Mouse (Mus musculus) lung, postnatal 10 days (tissue): ENCODE measurements around the gene Mrgprf.

Experiments
- DNase-seq: peaks from one replicate; pipeline ENCODE4 v3.0.0; 2021

The Mrgprf gene

DNA sequence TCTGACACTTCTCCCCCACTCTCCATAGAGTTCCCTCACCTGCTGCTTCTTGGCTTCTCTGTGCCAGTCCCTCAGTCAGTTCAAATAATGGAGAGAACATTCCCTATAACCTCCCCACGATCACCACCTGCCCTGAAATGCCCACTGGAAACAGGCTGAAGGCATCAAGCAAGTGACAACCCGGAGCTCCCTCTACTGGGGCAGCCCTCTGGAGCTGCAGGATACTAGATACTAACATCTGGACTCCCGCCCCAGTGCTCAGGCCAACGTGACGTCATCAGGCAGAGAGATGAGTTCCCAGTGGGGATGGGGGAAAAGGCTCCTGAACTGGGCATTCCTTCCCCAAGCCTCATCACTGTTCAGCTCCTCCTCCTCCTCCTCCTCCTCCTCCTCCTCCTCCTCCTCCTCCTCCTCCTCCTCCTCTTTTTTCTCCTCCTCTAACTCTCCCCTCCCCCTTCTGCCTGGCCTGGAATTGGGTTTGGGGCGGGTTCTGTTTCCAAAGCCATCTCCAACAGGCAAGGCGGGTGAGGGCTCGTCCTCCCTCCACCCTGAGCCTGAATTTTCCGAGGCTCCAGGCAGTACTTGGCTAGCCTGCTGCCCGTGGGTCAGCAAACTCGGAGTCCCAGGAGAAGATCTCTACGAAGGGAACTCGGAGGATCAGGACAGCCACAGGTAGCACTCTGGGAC lies at the start of gene Mrgprf:
Gene Mrgprf (plus strand): TSS at position 508 of the 687 bp plus-strand sequence.
- DNase-seq: peak; percentile 80

- DNase-seq: peak; percentile 90
Observed at GRCm38 (mm10) chr7:145252715-145253476, 47.7 kb upstream of the Mrgprf start.

- no peak for DNase-seq
Observed at GRCm38 (mm10) chr7:145253986-145254630, 46.5 kb upstream of the Mrgprf start.

- no peak for DNase-seq
Observed at GRCm38 (mm10) chr7:145256092-145256491, 44.5 kb upstream of the Mrgprf start.

GRCm38 (mm10) chr7:145264202-145264601 lies 36.4 kb upstream of the Mrgprf start:
- no peak for DNase-seq

DNA sequence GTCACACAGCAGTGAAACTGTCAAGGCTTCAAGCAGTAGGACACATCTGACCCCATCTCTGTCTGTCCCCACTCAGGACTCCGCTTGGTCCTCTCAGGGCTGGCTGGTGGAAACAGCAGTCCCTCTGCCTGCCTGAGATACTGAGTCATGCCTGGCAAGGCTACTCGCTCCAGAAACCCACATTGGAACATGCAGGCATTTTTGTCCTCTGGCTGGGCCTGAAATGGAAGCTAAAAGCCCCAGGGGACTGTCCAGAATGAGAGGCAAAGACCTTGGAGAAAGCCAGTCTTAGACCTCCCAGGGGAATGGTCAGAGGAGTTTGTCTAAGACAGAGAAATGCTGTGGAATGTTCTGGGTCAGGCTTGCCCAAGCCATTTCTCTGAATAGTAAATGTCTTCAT lies 34.6 kb upstream of the Mrgprf start:
- peak; percentile 37 for DNase-seq

- DNase-seq: no peak
Observed at GRCm38 (mm10) chr7:145268890-145269289, 31.7 kb upstream of the Mrgprf start.

GRCm38 (mm10) chr7:145270955-145271354 lies 29.7 kb upstream of the Mrgprf start:
- no peak for DNase-seq

- DNase-seq: no peak
Observed at GRCm38 (mm10) chr7:145275488-145275887, 25.1 kb upstream of the Mrgprf start.

DNA sequence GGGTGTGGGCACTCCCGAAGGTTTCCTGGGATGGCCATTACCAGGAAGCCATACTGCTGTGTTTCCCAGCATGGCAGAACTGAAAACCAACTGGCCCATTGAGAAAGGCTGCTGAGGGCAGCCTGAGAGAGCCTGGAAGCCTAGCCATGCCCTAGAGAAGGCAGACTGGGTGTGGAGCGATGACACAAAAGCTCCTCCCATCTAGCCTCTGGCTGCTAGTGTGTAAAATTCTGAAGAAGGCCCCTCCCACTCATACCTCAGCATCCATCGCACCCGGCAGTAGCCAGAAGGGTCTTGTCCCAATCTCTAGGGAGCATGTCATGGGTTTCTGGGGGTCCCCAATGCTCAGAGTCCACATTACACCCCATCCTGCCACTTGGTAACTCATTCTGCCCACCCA lies 19.2 kb upstream of the Mrgprf start:
- no peak for DNase-seq

DNA sequence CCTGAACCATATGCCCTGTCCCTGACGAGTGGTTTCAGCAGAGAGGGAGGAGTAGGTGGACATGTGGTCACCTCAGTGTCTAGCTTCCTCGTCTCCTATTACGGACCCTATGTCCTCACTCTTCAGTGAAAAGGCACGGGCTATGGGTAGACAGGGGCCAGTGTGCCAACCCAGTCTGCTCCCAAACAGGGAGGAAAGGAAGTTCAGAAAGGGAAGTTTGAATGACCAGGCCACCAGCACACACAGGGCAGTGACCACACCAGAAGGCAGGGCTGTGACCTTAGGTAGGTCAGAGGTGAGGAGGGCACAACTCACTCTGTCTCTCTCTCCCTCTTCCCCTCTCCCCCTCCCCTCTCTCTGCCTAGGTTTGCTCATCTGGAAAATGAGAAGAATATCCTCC lies 17.6 kb upstream of the Mrgprf start:
- DNase-seq: peak; percentile 21

GRCm38 (mm10) chr7:145283487-145284187 lies 17.0 kb upstream of the Mrgprf start, which contains the start of gene Tpcn2:
Tpcn2 (minus strand) TSS chr7:145284011.
- peak; percentile 98 for DNase-seq

- peak; percentile 56 for DNase-seq
Observed at GRCm38 (mm10) chr7:145284293-145284692, 16.3 kb upstream of the Mrgprf start.

- no peak for DNase-seq
Observed at GRCm38 (mm10) chr7:145285476-145285875, 15.2 kb upstream of the Mrgprf start.

GRCm38 (mm10) chr7:145287410-145287809 lies 13.2 kb upstream of the Mrgprf start:
- DNase-seq: no peak

GRCm38 (mm10) chr7:145289302-145289701 lies 11.3 kb upstream of the Mrgprf start:
- peak; percentile 73 for DNase-seq

- no peak for DNase-seq
Observed at GRCm38 (mm10) chr7:145291847-145292246, 8.8 kb upstream of the Mrgprf start.

GRCm38 (mm10) chr7:145292726-145293125 lies 7.9 kb upstream of the Mrgprf start:
- DNase-seq: no peak

GRCm38 (mm10) chr7:145293859-145294258 lies 6.8 kb upstream of the Mrgprf start:
- DNase-seq: peak; percentile 48

GRCm38 (mm10) chr7:145298666-145299490 lies 1.8 kb upstream of the Mrgprf start:
- no peak for DNase-seq

DNA sequence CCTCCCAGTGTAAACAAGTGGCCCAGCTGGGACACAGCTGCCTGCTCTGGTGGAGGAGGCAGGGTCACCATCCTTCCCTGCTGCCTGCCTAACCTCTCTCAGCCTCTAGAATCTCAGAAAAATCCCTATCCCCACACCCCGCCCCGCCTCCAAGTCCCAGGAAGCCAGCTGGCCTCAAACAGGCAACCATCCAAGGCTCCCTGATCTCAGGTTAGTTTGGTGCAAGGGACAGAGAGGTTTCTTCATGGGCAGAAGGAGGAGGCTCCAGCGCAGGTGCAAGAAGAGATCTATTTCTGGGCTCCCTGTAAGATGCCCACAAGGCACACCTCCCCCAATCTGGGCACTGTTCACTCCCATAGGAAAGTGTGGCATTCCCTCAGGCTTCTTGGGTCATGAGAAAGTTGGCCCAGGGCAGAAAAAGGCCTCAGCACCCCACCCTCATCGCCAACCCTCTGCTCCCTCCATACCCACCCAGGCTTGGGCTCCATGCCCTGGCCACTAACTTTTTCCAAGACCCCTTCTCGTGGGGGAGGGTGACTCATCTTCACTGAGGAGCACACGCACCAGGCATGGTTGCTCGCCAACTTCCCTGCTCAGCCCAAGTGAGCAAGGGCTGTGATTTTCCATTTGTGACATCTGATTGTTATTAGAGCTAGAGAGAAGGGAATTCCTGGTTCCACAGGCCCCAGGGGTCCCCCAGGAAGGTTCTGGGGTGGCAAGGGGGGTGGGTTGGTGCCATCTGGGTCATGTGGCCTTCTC lies 887 bp upstream of the Mrgprf start:
- peak; percentile 79 for DNase-seq

- no peak for DNase-seq
Observed at GRCm38 (mm10) chr7:145301008-145301340, 346 bp downstream of the Mrgprf start.
